Mouse (Mus musculus): ENCODE measurements around the gene Prkcq. TPM values are rescaled to one million over a fixed set of nuclear protein-coding genes. Genes with fewer than 3 reads are reported as not detected.

Prkcq gene
- polyA plus RNA-seq, 1 experiment from 2014 or later = 9.4 TPM

GRCm38 (mm10) chr2:11188279-11188678 lies 16.4 kb downstream of the Prkcq start:
- no peak for ATAC-seq (ENCODE audit: low read depth)
- WGBS = 86% methylated on average over 1 of the region's 1 CpGs

DNA sequence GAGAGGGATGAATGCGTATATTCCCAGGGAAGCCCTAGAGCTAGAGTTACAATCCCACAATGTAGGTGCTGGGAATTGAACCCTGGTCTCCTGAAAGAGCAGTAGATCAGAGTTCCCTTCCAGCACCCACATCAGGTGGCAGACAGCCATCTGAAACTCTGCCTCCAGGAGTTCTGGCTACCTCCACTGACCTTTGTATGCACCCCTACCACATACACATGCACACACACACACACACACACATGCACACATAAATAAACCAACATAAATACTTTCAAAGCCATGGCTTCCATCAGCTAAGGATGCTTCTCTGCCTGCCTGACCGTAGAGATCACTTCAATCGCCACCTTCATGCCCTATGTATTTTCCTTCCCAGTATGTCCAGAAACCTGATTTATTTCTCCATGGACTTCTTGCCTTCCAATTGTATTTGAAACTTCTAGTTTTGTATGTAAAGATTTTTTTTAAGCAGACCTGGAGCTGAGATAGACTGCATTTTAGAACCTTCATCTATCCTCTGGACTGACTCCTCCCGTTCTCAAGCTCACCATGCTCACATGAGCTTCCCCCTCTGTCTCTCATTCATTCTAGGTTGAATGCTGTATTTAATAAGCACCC lies 17.4 kb downstream of the Prkcq start:
- 0 out of 2 replicates have a peak, but pooled peaks cover 3% of the 10 kb centered on the region for H3K9me3 ChIP-seq
- WGBS = 87% methylated on average over 4 of the region's 4 CpGs
- H3K4me3 ChIP-seq = no peak overlapping the region
- no peak for ATAC-seq (ENCODE audit: low read depth)
- no peak overlapping the region for H3K27ac ChIP-seq (replicated peaks)
- no peaks in the 10 kb centered on the region for H3K4me1 ChIP-seq (replicated peaks)
- no peaks in the 10 kb centered on the region for H3K36me3 ChIP-seq
- H3K27me3 ChIP-seq = no peaks in the 10 kb centered on the region
- H3K9ac ChIP-seq = no peak overlapping the region
- no peak overlapping the region for H3K4me2 ChIP-seq

More at GRCm38 (mm10) chr2:11188279-11188678, 16.4 kb downstream of the Prkcq start:
- Histone ChIP-seq H3K4me3 (no peak overlapping the region), H3K9ac (no peak overlapping the region), H3K9me3 (0 out of 2 replicates have a peak, but pooled peaks cover 3% of the 10 kb centered on the region), H3K4me1 (replicated peaks) (no peaks in the 10 kb centered on the region), H3K27ac (replicated peaks) (no peak overlapping the region), H3K4me2 (no peak overlapping the region), H3K27me3 (no peaks in the 10 kb centered on the region), H3K36me3 (no peaks in the 10 kb centered on the region)

- no peak for ATAC-seq (ENCODE audit: low read depth)
- Histone ChIP-seq H3K27me3 (no peaks in the 10 kb centered on the region), H3K4me2 (no peak overlapping the region), H3K4me1 (replicated peaks) (no peaks in the 10 kb centered on the region), H3K27ac (replicated peaks) (no peak overlapping the region), H3K4me3 (no peak overlapping the region), H3K9ac (no peak overlapping the region), H3K36me3 (no peaks in the 10 kb centered on the region), H3K9me3 (no peaks in the 10 kb centered on the region)
- 53% methylated on average over 12 of the region's 12 CpGs for WGBS
Measured at GRCm38 (mm10) chr2:11192281-11193098, 20.6 kb downstream of the Prkcq start.

DNA sequence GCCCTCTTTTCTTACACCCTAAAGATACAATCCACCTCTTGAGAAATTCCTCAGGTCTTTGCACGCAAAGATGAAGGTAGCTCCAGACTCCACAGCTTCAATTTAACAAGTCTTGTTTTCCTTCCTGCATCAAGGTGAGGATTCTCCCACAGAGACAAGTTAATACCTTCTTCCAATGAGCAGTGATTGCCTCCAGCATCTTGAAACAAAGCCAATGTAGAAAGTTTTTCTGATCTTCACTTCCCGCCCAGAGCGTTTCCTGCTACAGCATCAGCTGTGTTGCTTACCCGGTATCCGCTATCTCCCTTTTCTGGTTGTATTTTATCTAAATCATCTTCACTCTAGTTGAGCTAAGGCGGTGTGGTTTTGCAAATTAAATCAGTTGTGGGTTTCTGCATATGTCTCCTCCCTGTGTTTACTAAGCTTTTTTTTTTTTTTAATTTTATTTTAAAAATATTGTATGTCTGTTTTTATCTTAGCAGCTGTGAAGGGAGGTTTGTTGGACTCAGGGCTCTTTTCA lies 21.3 kb downstream of the Prkcq start:
- H3K9ac ChIP-seq = no peak overlapping the region
- no peak for ATAC-seq (ENCODE audit: low read depth)
- H3K36me3 ChIP-seq = no peaks in the 10 kb centered on the region
- no peak overlapping the region for H3K4me3 ChIP-seq
- WGBS = 89% methylated on average over 6 of the region's 6 CpGs
- H3K9me3 ChIP-seq = no peaks in the 10 kb centered on the region
- no peaks in the 10 kb centered on the region for H3K4me1 ChIP-seq (replicated peaks)
- H3K4me2 ChIP-seq = no peak overlapping the region
- no peak overlapping the region for H3K27ac ChIP-seq (replicated peaks)
- H3K27me3 ChIP-seq = no peaks in the 10 kb centered on the region

DNA sequence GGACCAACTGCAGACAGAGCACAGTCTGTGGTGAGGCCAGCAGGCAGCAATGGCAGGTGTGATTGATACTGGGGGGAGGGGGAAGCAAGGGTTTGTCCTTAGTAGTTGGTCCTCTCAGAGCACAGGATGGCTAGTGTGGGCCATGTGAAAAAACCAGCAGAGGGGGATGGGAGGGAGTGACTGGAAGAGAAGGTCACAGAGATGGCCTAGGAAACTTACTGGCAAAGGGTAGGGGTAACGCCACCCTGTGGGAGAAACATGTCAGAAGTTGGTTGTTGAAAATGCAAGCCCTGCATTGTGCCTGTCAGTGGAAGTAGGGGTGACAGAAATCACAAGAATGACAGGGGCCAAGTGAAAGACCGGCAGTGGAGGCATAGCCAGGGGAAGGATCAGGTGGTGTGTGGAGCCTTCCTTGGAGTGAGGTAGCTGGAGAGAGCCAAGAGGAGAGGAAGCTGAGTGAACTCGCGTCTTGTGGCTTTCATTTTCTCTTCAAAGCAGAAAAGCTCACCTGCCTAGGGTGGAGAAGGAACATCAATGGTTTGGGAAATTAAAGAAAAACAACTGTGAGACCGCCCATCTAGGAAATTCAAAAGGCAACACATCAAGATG lies 22.9 kb downstream of the Prkcq start:
- 84% methylated on average over 5 of the region's 5 CpGs for WGBS
- Histone ChIP-seq H3K4me1 (replicated peaks) (no peaks in the 10 kb centered on the region), H3K27me3 (no peaks in the 10 kb centered on the region), H3K9me3 (no peaks in the 10 kb centered on the region), H3K36me3 (no peaks in the 10 kb centered on the region), H3K9ac (no peak overlapping the region), H3K27ac (replicated peaks) (no peak overlapping the region), H3K4me2 (no peak overlapping the region), H3K4me3 (no peak overlapping the region)
- no peak for ATAC-seq (ENCODE audit: low read depth)

- Histone ChIP-seq H3K4me3 (no peak overlapping the region), H3K9me3 (no peaks in the 10 kb centered on the region), H3K4me1 (replicated peaks) (no peaks in the 10 kb centered on the region), H3K4me2 (no peak overlapping the region), H3K27me3 (no peaks in the 10 kb centered on the region), H3K27ac (replicated peaks) (no peak overlapping the region), H3K9ac (no peak overlapping the region), H3K36me3 (no peaks in the 10 kb centered on the region)
- WGBS = 82% methylated on average over 2 of the region's 2 CpGs
- no peak for ATAC-seq (ENCODE audit: low read depth)
Measured at GRCm38 (mm10) chr2:11196071-11196470, 24.2 kb downstream of the Prkcq start.

DNA sequence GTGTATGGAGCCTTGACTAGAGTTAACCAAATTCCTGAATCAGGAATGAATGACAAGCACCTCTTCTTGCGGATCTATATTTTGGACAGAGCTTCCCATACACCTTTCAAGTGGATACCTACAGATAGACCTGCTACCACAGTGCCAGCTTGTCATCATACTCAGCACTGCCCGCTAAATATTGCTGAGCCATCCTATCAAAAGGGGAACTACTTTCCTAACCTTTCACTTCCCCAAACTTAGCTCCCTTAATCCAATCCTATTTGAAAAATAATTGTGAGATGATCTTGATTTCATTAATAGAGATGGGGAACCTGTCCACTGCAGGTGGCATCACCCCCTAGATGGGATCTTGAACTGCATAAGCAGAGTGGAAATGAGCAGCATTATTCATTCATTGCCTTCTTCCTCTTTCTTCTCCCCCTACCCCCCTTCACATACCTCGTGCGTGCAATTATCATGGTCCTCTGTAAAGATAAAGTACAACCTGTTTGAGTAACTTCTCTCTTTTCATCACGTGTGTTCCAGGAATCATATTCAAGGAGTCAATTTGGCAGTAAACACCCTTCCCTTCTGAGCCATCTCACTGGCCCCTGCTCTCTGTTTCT lies 25.1 kb downstream of the Prkcq start:
- Histone ChIP-seq H3K9me3 (no peaks in the 10 kb centered on the region), H3K27ac (replicated peaks) (no peak overlapping the region), H3K4me2 (no peak overlapping the region), H3K27me3 (no peaks in the 10 kb centered on the region), H3K4me3 (no peak overlapping the region), H3K4me1 (replicated peaks) (no peaks in the 10 kb centered on the region), H3K9ac (no peak overlapping the region), H3K36me3 (no peaks in the 10 kb centered on the region)
- no peak for ATAC-seq (ENCODE audit: low read depth)
- WGBS = 87% methylated on average over 5 of the region's 5 CpGs

- no peak overlapping the region for H3K9ac ChIP-seq
- WGBS = 92% methylated on average over 5 of the region's 5 CpGs
- no peaks in the 10 kb centered on the region for H3K4me1 ChIP-seq (replicated peaks)
- no peaks in the 10 kb centered on the region for H3K9me3 ChIP-seq
- no peak overlapping the region for H3K4me2 ChIP-seq
- no peak overlapping the region for H3K27ac ChIP-seq (replicated peaks)
- ATAC-seq (ENCODE audit: low read depth) = no peak
- H3K4me3 ChIP-seq = no peak overlapping the region
- no peaks in the 10 kb centered on the region for H3K27me3 ChIP-seq
- no peaks in the 10 kb centered on the region for H3K36me3 ChIP-seq
Measured at GRCm38 (mm10) chr2:11199624-11200023, 27.7 kb downstream of the Prkcq start.

DNA sequence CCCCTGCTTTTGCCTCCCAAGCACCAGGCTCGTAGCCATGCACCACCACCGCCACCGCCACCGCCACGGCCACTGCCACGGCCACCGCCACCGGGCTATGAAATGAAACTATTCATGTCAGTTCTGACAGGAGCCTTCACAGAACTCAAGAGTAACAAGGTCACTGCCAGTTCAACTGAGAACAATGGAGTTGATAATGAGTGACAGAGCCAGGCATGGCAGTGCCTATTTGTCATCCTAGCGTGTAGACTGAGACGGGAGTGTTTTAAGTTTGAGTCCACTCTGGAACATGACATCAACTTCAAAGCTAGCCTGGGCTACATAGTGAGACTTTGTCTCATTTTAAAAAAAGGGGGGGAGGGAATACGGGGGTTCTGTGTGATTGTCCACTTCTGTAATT lies 30.9 kb downstream of the Prkcq start:
- no peak for ATAC-seq (ENCODE audit: low read depth)
- Histone ChIP-seq H3K4me2 (no peak overlapping the region), H3K27me3 (no peaks in the 10 kb centered on the region), H3K4me1 (replicated peaks) (no peaks in the 10 kb centered on the region), H3K4me3 (no peak overlapping the region), H3K9ac (no peak overlapping the region), H3K36me3 (no peaks in the 10 kb centered on the region), H3K27ac (replicated peaks) (no peak overlapping the region), H3K9me3 (no peaks in the 10 kb centered on the region)
- 87% methylated on average over 11 of the region's 11 CpGs for WGBS

DNA sequence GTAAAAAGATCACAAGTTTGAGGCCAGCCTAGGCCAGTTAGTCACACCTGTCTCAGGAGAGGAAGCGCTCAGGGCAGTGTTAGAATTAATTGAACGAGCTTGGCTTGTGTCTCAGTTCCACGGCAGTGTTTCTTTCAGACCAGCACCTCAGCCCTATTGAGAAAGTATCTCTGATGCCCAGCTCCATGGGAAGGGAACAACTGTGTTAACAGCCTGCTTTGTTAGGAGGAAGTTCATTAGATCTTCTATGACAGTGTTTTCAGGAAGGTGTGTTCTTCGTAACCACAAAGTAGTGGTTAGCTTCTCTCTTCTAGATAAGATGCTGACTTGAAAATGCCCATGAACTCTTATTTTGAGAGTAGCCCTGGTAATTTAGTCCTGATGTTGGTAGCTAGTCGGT lies 31.4 kb downstream of the Prkcq start:
- 74% methylated on average over 5 of the region's 5 CpGs for WGBS

DNA sequence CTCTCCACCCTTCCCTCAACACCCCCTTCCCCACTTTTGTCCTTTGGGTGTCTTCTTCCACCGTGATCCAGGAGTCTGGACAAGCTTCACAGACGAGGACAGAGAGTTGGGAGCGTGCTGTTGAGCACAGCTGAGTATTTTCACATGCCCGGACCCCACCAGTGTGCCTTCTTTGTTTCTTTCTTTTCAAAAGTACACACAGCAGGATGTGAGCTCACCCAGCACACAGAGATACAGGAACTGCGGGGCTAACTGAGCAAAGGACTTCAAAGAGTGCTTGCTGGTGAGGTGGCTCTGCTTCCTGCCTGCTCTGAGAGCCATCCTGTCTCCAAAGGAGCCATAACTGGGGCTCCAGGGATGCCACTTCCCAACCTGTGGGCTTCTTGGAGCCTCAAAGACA lies 32.3 kb downstream of the Prkcq start:
- Histone ChIP-seq H3K27me3 (no peaks in the 10 kb centered on the region), H3K9me3 (no peaks in the 10 kb centered on the region), H3K36me3 (no peaks in the 10 kb centered on the region), H3K4me2 (no peak overlapping the region), H3K9ac (no peak overlapping the region), H3K4me1 (replicated peaks) (no peaks in the 10 kb centered on the region), H3K4me3 (no peak overlapping the region), H3K27ac (replicated peaks) (no peak overlapping the region)
- 72% methylated on average over 5 of the region's 5 CpGs for WGBS
- no peak for ATAC-seq (ENCODE audit: low read depth)

More for the DNA sequence above, 31.4 kb downstream of the Prkcq start:
- Histone ChIP-seq H3K9me3 (no peaks in the 10 kb centered on the region), H3K4me1 (replicated peaks) (no peaks in the 10 kb centered on the region), H3K36me3 (no peaks in the 10 kb centered on the region), H3K27ac (replicated peaks) (no peak overlapping the region), H3K27me3 (no peaks in the 10 kb centered on the region), H3K9ac (no peak overlapping the region), H3K4me3 (no peak overlapping the region), H3K4me2 (no peak overlapping the region)
- ATAC-seq (ENCODE audit: low read depth) = no peak

DNA sequence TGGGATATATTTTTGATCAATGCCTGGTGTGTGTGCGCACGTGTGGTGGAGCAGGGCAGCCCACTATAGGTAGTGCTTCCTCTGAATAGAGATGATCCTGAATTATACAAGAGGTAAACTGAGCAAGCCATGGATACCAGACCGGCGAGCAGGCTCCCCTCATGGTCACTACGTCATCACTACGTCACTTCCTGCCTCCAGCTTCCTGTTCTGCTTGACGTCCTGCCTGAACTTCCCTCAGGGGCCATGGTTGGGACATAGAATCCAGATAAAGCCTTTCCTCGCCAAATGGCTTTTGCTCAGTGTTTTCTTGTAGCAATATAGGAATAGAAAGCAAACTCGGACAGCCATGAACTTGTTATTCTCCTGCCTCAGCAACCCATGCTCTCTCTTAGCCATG lies 33.1 kb downstream of the Prkcq start:
- WGBS = 87% methylated on average over 9 of the region's 9 CpGs

More for the DNA sequence above, 33.1 kb downstream of the Prkcq start:
- H3K27me3 ChIP-seq = no peaks in the 10 kb centered on the region
- no peak for ATAC-seq (ENCODE audit: low read depth)
- no peak overlapping the region for H3K4me2 ChIP-seq
- H3K4me1 ChIP-seq (replicated peaks) = peaks cover 2% of the 10 kb centered on the region
- no peaks in the 10 kb centered on the region for H3K36me3 ChIP-seq
- no peaks in the 10 kb centered on the region for H3K9me3 ChIP-seq
- no peak overlapping the region for H3K9ac ChIP-seq
- H3K4me3 ChIP-seq = no peak overlapping the region
- no peak overlapping the region for H3K27ac ChIP-seq (replicated peaks)
